Mouse (Mus musculus) kidney, adult 2 months (tissue): ENCODE measurements around the gene Scrn2.

Experiments used
- CTCF ChIP-seq: fragments of 200-500 bp; conservative IDR thresholded peaks from 2 replicates; pipeline ENCODE4 v1.5.1; 2011; ENCODE audit warnings: low read depth, mild to moderate bottlenecking, control low read depth, low read length, moderate library complexity, mixed read lengths; ENCODE audit not compliant: insufficient read depth, insufficient read length
- POLR2A ChIP-seq: fragments of 200-500 bp; IDR thresholded peaks from one replicate; pipeline ENCODE4 v1.6.1; 2011; ENCODE audit warnings: low read depth, low read length, control low read depth

DNA sequence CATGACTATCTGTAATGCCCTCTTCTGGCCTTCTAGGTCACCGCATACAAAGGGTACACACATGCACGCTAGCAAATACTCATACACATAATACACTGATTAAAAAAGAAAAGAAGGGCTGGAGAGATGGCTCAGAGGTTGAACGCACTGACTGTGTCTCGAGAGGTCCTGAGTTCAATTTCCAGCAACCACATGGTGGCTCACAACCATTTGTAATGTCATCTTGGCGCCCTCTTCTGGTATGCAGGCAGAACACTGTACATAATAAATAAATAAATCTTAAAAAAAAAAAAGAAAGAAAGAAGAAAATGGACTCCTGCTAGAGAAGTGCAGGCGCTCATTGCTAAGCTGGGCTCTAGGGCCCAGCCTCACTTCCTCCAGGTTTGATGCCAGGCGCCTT is 16.1 kb downstream of the Scrn2 start:
- TF ChIP-seq CTCF: no peak
- no peak for TF ChIP-seq POLR2A
